Mouse (Mus musculus) left cerebral cortex, postnatal 10 days (tissue): Measurements from ENCODE around the gene Kbtbd7. TPM values are rescaled to one million over a fixed set of nuclear protein-coding genes. Genes with fewer than 3 reads are reported as not detected.
"Not testable (repeated sequence)": the region's sequence is repeated elsewhere in the genome, so short reads cannot be mapped to it uniquely, and the experiment has no call there.

Source experiments
- DNase-seq, 2 experiments: peaks; one replicate each; pipeline ENCODE4 v3.0.0; 2021 to 2022; ENCODE audit warnings: low spot score in 2 of 2, mixed read lengths in 1 of 2; ENCODE audit errors: extremely low spot score in 1 of 2
- intact Hi-C: fragments of 180-260 bp; cut with DNase I; formaldehyde crosslinking; loops from one replicate; pipeline ENCODE4 v1.15.1; 2025
- total RNA-seq, 2 experiments: library from RNA; stranded (reverse); gene quantifications; 2 replicates each; pipeline ENCODE4 v1.2.3; 2021

The Kbtbd7 gene
- total RNA-seq = 10 to 100 TPM; 39.9 to 40.5 TPM

GRCm38 (mm10) chr14:79425979-79426729 lies at the start of gene Kbtbd7:
Gene Kbtbd7, plus strand, starts transcription at chr14:79426511.
- intact Hi-C loops = no loop called here
- DNase-seq = peak; percentile 94 to 95

GRCm38 (mm10) chr14:79377041-79377440 lies 49.3 kb upstream of the Kbtbd7 start:
- DNase-seq = no peak
- intact Hi-C loops = no loop called here

GRCm38 (mm10) chr14:79383120-79383519 lies 43.2 kb upstream of the Kbtbd7 start:
- intact Hi-C loops = no loop called here
- DNase-seq = no peak

GRCm38 (mm10) chr14:79388304-79388703 lies 38.0 kb upstream of the Kbtbd7 start:
- intact Hi-C loops = no loop called here

GRCm38 (mm10) chr14:79389438-79390264 lies 36.7 kb upstream of the Kbtbd7 start:
- intact Hi-C loops = loop anchor here (5.0 kb wide), 1 partner anchor 78 kb away; no protein-coding TSS in a partner anchor
- DNase-seq = no peak

More at GRCm38 (mm10) chr14:79388304-79388703, 38.0 kb upstream of the Kbtbd7 start:
- no peak for DNase-seq

GRCm38 (mm10) chr14:79390265-79390926 lies 35.9 kb upstream of the Kbtbd7 start, which contains the start of gene Naa16:
Gene Naa16, minus strand, starts transcription at chr14:79390778.
- intact Hi-C loops = loop anchor here (5.0 kb wide), 1 partner anchor 77 kb away; no protein-coding TSS in a partner anchor
- peak; percentile 91 to 96 for DNase-seq

- DNase-seq = no peak
- intact Hi-C loops = loop anchor here (5.0 kb wide), 1 partner anchor 74 kb away; no protein-coding TSS in a partner anchor
Measured at GRCm38 (mm10) chr14:79393289-79393688, 33.0 kb upstream of the Kbtbd7 start.

- intact Hi-C loops = loop anchor here (5.0 kb wide), 1 partner anchor 73 kb away; no protein-coding TSS in a partner anchor
- DNase-seq = no peak
Measured at GRCm38 (mm10) chr14:79394564-79394963, 31.7 kb upstream of the Kbtbd7 start.

- DNase-seq = peak; percentile 57 to 62
- intact Hi-C loops = no loop called here
Measured at GRCm38 (mm10) chr14:79397321-79398122, 28.8 kb upstream of the Kbtbd7 start, which contains the start of gene Mtrf1. Gene Mtrf1, plus strand, starts transcription at chr14:79397772.

GRCm38 (mm10) chr14:79407641-79408040 lies 18.7 kb upstream of the Kbtbd7 start:
- intact Hi-C loops = no loop called here
- no peak for DNase-seq

GRCm38 (mm10) chr14:79409278-79409830 lies 17.0 kb upstream of the Kbtbd7 start:
- DNase-seq = no peak
- intact Hi-C loops = no loop called here

- DNase-seq = no peak
- intact Hi-C loops = no loop called here
Measured at GRCm38 (mm10) chr14:79410662-79411061, 15.6 kb upstream of the Kbtbd7 start.

- intact Hi-C loops = no loop called here
- no peak for DNase-seq
Measured at GRCm38 (mm10) chr14:79413121-79413520, 13.2 kb upstream of the Kbtbd7 start.

GRCm38 (mm10) chr14:79420083-79420685 lies 6.1 kb upstream of the Kbtbd7 start:
- no peak for DNase-seq

GRCm38 (mm10) chr14:79426730-79427365 lies 537 bp downstream of the Kbtbd7 start:
- intact Hi-C loops = not testable (repeated sequence)

More at GRCm38 (mm10) chr14:79420083-79420685, 6.1 kb upstream of the Kbtbd7 start:
- intact Hi-C loops = no loop called here

GRCm38 (mm10) chr14:79434068-79434467 lies 7.8 kb downstream of the Kbtbd7 start:
- intact Hi-C loops = no loop called here
- DNase-seq = no peak

More at GRCm38 (mm10) chr14:79426730-79427365, 537 bp downstream of the Kbtbd7 start:
- DNase-seq = peak in 1 of 2 experiments; percentile 35

- DNase-seq = no peak
- intact Hi-C loops = no loop called here
Measured at GRCm38 (mm10) chr14:79440655-79441054, 14.3 kb downstream of the Kbtbd7 start.
